Mouse (Mus musculus) CD8-positive naive resting alpha-beta T cell, adult 2 months (primary cell): Measurements from ENCODE around the gene Cad.

Experiments
- DNase-seq, 2 experiments: peaks; one replicate each; pipeline ENCODE4 v3.0.0; 2022; ENCODE audit warnings: low read depth in 2 of 2, low spot score in 2 of 2

Gene Cad

DNA sequence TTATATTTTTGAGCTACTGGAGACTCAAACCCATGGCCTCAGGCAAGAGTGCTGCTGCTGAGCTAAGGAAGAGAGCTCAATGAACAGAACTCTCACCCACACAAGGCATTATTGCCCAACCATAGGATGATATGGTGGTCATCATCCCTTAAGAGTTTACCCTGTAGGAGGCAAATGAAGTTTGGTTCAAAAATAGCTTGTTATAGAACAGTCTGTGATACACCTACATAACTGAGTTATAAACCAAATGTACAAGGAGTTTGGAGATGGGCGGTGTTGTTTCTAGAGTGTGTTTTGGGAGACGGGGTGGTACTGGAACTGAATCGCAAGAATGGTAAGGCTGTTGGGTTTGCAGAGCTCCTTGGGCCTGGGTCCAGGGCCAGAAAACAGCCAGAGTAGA lies 15.2 kb downstream of the Cad start:
- no peak for DNase-seq

DNA sequence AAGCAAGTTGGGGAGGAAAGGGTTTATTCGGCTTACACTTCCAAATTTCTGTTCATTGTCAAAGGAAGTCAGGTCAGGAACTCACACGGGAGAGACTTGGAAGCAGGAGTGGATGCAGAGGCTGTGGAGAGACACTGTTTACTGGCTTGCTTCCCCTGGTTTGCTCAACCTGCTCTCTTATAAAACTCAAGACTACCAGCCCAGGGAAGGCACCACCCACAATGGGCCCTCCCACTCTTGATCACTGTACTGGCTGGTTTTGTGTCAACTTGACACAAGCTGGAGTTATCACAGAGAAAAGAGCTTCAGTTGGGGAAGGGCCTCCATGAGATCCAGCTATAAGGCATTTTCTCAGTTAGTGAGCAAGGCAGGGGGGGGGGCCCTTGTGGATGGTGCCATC lies 16.5 kb downstream of the Cad start:
- no peak for DNase-seq

DNA sequence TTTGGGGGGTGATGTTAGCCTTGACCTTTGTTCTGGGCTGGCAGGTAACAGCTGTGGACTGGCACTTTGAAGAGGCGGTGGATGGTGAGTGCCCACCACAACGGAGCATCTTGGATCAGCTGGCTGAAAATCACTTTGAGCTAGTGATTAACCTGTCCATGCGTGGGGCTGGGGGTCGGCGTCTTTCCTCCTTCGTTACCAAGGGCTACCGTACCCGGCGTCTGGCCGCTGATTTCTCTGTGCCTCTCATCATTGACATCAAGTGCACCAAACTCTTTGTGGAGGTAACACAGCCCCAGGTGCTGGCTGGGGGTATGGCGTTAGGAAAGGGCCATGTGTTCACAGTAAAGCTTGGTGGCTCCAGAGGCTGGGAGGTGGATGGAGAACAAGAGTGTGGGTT lies 17.2 kb downstream of the Cad start:
- DNase-seq: no peak

DNA sequence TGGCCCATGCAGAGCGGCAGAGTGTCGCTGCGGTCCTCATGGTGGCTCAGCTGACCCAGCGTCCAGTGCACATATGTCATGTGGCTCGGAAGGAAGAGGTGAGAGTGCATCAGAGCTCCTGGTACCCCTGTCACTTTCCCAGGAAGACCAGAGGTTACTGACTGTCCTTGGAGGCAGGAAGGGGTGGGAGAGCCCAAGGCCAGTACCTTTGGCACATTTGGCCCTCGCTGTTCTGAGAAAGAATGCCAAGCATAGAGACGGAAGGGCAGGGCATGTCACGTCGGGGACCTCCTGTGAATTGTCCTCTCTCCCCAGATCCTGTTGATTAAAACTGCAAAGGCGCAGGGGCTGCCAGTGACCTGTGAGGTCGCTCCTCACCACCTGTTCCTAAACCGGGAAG lies 18.6 kb downstream of the Cad start:
- DNase-seq: no peak

DNA sequence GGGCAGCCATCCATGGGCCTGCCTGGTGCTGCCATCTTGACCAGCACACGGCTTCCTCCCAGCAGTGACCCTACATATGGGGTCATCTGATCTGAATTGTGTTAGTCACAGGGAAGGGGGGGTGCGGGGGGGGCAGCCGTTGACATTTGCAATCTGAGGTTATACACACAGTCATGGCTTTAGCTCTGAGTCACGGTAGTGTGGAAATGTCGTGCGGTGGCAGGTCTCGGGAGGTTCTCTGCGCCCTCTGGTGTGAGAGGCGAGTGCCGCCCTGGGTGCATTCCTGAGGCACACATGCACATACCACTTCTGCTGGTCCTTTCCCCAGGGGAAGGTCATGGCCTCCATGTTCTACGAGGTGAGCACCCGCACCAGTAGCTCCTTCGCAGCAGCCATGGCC lies 21.8 kb downstream of the Cad start:
- DNase-seq: no peak

DNA sequence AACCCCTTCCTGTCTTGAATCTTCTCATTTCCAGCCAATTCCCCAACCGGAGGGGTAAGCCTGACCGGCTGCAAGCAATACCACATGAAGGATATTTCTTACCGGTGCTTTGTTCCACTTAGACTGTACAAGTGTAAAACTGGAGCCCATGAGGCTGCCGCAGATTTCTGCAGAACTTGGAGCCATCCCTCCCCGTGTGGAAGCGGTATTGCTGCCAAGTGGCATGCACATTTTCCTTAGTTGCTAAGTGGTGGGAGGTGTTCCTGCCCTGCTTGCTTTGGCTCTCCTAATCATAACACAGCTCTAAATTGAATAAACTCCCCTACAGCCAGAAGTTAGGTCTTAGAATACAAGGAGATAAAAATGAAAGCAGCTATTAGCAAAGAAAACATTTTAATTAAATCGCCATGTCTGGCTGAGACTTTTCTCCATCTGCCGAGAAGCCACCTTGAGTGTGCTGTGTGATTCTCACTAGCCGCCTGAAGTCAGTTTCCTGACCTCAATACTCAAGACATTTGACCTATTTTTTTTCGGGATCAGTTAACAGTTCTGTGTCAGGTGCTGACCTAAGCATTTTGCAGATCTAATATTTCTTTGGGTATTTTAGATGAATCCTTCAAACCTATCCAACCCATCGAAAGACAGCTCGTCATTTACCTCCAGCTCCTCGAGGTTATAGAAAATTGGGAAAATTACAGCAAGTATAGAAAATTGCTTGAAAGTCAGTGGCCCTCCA lies 25.6 kb downstream of the Cad start:
- DNase-seq: no peak

DNA sequence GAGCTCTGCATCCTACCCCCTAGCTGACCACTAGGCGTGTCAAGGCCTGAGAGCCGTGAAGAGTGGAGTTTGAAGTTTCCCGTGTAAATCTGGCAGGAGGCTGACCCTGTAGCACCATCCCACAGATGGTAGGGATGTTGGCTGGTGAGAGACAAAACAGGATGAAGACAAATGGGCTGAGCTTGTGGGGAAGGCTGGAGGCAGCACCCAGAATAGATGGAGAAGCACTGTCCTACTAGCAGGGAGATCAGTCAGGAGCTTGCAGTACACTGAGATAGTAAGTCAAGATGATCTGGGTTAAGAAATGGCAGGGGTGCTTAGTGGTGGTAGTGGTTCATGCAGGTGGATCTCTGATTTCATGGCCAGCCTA lies 26.2 kb downstream of the Cad start:
- no peak for DNase-seq

DNA sequence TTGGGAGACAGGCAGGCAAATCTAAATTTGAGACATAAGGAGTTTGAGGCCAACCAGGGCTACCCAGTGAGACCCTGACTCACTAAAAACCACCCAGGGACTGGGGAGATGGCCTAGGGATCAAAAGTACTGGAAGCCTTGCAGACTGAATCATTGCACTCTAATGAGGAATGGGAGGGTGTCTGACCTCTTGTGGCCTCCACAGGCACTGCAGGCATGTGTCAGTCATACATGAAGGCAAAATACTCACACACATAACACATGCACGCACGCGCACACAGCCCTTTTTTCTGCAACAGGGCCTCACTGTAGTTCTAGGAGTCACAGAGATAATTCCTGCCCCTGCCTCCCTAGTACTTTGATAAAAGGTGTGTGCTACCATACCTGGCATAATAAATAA lies 26.8 kb downstream of the Cad start:
- peak; percentile 11 to 37 for DNase-seq

DNA sequence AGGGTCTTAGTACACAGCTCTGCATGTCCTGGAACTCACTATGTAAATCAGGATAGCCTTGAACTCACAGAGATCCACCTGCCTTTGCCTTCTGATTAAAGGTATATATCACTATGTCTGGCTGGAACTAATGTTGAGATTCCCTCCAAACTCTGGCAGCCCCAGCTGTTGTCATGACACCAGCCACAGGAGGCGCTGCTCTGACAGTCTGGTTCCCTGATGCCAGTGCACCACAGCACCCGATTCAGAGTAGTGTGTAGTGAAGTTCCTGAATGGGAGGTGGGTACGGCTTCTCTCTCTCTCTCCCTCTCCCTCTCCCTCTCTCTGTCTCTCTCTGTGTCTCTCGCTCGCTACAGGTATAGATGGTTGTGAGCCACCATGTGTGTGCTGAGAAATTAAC lies 27.8 kb downstream of the Cad start:
- DNase-seq: peak; percentile 40 to 65

DNA sequence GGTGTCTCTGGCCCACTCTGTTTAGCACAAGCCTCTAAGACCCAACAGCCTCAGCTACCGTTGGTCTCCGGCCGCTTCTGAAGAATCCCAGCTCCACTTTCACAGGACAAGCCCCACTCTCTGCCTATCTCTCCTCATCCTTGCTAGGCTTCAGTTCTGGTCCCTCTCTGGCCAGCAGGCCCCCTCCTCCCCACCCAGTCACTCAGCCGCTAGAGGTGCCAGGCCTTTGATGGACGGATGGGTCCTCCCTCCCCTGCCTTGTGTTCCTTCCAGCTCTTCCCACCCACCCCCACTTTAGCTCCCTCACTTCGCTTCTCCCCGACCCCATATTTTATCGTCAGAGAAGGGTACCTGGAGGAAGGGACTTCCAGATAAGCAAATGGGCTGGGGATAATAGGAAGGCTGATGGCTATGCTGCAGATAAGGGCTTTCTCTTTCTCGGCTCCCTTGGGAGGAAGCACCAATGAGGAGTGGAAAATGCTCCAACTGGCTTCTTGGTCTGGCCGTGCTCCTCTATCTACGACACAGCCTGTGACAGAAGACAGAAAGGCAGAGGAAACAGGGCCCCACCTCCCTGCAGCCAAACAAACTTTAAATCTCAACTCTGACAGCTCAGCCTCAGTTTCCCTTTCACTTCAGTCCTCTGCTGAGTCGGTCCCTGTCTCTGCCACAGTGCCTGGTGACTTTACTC lies 28.5 kb downstream of the Cad start:
- no peak for DNase-seq

DNA sequence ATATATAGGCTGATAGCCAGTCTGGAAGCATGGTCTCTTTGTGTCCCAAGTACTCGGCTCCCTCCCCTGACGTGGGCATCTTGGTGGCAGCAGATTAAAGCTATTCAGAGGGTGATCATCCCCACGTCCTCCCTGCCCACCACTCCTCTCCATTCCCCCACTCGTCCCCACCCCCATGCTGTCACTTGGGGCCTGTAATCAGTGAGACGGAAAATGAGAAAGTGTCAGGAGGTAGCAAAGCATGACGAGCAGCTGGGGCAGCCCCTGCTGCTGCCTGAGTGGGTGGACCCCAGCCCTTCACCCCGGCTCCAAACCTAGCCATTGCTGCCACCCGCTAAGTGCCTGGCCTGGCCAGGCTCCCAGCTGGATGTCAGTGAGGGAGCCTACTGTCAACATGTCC lies 29.4 kb downstream of the Cad start:
- DNase-seq: no peak

DNA sequence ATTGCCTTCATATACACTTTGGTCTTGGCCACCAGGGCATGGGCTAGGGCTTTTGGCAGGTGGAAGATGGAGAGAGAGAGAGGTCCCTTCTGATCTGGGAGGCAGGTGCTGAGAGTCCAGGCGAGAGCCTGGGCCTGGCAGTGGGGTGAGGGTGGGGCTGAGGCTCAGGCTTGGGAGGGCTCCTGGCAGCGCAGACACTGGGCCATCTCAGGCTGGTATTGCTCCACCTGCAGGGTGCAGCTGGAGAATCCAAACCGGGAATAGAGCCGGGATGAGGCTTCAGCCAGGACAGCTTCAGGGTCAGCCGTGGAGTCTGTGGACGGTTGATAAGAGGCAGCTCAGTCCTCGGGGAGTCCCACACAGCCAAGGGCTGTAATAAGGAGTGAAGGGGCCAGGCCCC lies 32.0 kb downstream of the Cad start:
- no peak for DNase-seq

DNA sequence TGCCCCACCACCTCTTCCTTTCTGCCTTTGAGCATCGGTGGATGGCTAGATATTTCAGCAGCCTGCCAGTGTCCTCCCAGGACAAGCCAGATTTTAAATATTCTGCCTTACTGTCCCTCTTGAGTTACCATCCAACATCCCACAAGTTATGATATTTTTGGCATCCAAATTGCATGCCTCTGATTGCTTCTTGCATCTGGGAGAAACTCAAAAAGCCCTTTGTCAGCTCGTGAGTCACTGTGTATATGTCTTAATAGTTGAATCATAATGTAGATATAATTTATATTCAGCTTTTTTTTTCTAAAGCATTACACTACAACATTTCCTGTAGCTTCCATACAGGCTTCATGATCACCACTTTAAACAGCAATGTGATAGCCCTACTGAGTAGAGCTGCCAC lies 32.6 kb downstream of the Cad start:
- DNase-seq: no peak

DNA sequence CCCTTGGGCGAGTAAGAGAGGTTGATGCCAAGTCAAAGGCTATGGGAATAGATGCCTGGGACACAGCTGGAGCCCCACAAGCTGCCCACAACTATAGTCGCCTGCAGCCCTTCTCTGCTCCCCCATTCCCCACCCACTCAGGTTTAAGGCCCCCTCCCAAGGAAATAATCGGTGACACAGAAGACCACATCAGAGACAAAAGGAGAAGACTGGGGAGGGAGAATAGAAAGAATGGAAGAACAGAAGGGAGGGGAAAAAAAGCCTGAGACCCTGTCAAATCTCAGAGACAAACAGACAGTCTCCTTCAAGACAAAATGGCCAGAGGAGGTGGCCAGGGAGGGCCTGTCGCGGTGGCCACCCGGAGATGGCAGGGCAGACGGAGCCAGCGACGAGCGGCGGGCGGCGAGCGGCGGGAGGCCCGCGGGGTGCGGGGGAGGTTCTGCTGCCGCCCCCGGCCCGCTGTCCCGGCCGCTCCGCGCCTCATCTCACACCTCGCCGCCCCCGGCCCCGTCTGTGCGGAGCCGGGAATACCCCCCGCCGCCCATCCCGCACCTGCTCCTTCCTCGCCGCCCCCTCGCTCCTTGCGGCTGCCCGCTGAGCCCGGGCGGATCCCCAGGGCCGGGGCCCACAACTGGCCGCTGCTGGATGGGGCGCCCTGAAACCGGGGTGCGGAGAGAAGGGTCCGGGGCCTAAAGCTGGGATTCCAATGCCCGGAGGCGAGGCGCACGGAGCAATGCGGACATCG lies 37.8 kb downstream of the Cad start:
- no peak for DNase-seq

DNA sequence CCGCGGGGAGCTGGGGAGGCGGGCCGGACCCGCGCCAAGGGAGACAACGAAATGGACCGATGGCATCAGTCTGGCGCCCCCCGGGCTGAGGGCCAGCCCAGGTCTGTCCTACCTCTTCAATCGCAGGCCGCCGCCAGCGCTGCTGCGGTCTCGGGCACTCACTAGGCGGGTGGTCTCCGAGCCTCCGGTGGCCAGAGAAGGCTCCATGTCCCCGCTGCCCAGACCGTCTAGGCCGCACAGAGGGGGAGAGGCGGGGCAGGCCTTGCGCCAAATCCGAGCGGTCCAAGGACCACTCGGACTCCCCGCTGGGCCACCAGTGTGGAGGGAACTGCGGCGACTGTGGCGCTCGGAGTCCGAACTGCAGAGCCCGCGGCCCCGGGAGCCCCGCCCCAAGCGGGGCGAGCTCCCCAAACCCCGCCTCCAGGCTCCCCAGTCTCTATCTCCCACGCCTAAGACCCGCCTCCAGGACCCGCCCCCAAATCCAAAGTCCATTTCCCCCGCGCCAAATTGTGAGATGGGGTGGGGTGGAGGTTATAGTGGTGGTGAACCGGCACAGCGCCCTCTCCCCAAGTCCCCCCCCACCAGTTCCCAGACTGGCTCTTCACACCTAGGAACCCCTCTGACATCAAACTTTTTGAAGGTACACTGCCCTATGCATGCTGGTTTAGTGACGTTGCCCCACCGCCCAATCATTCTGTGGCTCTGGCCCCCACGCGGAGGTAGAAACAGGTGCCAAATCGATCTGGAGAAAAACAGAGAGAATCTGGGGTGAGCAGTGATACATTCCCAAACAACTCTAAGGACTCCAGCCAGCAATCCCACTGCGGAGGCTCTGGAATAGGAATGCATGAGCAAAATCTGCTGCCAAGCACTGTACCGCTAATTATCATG lies 38.8 kb downstream of the Cad start:
- peak in 1 of 2 experiments; percentile 12 for DNase-seq

DNA sequence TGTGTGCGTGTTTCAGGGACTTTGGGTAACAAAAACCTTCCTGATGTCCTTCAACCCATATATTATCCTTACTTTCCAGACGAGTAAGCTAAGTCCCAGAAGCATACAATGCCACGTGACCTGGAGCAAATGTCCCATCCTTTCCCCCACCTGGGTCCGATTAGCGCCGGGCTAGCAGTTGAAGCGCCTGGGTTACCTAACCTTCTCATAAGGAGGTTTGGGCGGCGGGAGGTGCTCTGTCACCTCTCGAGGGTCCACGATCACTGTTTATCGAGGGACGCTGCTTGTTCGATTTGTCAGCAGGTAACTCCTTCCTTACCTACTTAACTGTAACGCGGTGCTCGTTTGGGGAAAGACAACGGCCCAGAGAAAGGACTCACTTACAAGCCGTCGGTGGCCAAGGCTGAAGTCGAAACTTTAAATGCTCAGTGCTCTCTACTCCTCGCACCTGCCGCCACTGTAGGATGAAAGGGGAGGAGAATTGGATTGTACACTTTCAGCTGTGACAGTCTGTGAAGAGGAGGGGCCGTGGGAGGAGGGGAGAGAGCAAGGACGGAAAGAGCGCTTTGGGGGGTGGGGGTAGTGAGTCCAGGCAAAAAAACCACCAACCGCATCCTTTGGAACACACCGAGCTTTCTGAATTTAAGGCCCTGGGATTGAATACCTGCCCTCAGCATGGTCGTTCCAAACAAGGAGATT lies 39.7 kb downstream of the Cad start:
- DNase-seq: peak in 1 of 2 experiments; percentile 4

DNA sequence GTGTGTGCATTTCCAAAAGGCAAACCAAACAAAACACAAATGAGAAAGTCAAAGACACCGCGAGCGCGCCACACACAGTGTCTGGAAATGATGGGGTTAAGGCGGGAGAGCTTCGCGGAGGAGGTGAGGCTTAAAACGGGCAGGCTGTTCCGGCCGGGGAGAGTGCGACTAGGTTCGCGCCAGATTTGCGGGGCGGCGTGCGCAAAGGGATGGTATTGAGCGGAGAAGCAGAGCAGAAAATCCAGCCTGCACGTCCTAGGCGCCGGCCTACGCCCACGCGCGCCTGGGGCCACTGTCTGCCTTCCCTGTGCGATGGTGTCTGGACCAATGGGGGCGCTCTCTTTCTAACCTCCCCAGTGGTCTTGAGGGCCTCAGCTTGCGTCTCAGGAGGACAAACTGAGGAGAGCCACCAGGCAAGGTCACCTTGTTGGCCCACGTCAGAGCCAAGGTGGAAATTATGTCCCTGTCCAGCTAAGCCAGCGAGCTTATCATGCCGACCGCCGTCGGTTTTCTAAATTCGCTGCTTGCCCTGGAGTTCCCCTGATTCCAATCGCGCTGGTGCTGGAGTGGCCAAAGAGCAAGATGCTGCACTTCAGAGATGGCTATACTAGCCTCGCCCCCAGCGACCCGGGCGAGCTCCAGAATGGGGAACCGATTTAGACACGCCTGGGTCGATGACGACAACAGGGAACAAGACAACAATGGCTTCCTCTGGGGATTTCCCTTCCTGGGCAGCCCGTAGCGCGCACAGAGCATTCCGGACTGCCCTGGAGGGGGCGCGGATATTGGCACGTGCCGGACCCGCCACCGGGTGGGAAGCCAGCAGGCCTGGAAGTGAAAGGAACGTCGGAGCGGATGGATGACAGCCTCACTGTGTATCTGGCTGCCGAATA lies 40.5 kb downstream of the Cad start:
- DNase-seq: peak; percentile 47 to 57

DNA sequence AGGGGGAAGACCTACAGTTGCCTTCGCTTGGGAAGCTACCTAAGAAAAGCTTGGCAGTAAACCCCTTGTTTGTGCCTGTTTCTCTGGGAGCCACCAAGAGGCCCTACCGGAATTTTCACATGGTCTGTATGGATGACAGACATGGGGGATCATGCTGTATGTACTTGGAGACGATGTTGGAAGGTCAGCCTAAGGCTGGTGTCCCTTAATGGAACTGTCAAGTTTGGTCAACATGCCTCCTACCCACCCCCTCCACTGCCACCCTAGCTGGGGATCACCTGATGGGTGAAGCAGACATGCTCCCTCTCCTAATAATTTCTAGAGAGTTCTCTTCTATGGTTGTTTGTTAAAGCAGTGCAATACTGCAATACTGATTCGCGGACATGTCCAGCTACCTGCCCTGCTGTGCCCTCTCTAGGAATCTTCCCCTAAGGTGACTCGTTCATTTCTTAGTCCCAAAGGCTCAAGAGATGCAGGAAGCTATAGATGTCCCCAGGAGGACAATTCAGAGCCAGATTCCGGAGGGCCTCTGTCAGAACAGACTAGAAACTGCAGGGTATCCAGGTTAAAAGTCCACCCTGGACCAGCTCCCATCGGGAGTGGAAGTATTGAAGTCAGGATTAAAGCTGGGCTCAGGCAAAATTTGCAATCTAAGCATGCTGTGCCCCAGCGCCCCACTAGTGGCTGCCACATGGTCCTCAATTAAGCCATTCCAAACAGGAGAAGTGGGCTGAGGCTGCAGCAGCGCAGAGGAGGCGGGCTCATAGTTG lies 41.3 kb downstream of the Cad start:
- no peak for DNase-seq

DNA sequence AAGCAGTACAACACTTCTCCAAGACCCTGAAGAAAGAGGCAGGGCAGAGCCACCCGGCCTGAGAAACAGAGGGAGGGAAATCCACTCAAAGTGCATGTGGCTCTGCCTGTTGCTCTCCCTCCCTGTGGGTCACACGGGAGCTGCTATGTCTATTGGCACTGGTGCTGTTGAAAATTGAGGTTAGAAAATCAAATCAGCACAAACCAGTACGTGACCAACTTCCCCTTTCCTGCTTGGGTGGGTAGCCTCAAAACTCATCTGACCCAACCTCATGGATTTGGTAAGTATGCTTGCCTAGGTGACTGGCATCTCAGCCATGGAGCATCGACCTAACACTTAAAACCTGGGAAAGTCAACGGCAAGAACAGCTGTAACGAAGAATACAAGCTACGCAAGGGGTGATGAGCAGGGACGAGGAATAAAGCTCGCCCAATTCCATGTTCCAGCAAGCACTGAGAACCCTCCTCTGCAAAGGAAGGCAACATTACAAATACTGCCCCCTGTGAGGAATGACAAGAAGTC lies 51.3 kb downstream of the Cad start, which contains the start of gene Dnajc5g:
Dnajc5g (plus strand) TSS at position 472 of the 522 bp plus-strand sequence.
- DNase-seq: no peak
